Mouse (Mus musculus) CH12.LX (cell line): ENCODE data around the gene H1foo. TPM values are rescaled to one million over a fixed set of nuclear protein-coding genes. Genes with fewer than 3 reads are reported as not detected.

ENCODE experiments used
- DNase-seq: peaks from one replicate; pipeline ENCODE4 v3.0.0-alpha.2; 2013; ENCODE audit errors: extremely low read depth
- H3K27ac ChIP-seq: 2 replicates; pipeline ENCODE4 v1.5.1; 2012; ENCODE audit warnings: low read depth, mild to moderate bottlenecking, control low read depth, moderate library complexity; ENCODE audit not compliant: insufficient read depth
- H3K27me3 ChIP-seq: replicated peaks from 2 replicates; pipeline ENCODE3; 2012; ENCODE audit warnings: inconsistent platforms
- H3K36me3 ChIP-seq, 2 experiments: replicated peaks in 1 of 2; 2 replicates each; pipeline versions ENCODE3 to v1.6.1; 2012; ENCODE audit warnings: inconsistent platforms in 1 of 2, low read length in 1 of 2, mild to moderate bottlenecking in 1 of 2, mixed read lengths in 1 of 2, moderate library complexity in 1 of 2; ENCODE audit not compliant: control insufficient read depth in 1 of 2, insufficient read depth in 1 of 2
- H3K4me1 ChIP-seq, 2 experiments: 2 replicates each; pipeline ENCODE4 v1.6.1; 2012; ENCODE audit warnings: inconsistent platforms in 1 of 2, moderate library complexity in 1 of 2; ENCODE audit not compliant: insufficient read depth in 2 of 2, control insufficient read depth in 1 of 2
- H3K4me2 ChIP-seq: 2 replicates; pipeline ENCODE4 v1.6.1; 2012; ENCODE audit warnings: low read depth, mild to moderate bottlenecking, control low read depth; ENCODE audit not compliant: poor library complexity, insufficient read depth, severe bottlenecking
- H3K4me3 ChIP-seq, 3 experiments: fragments of 150-350 bp in 1 of 3; sonication (generic) in 1 of 3; replicated peaks in 1 of 3; 2 replicates each; pipeline versions ENCODE3 to v1.5.1; 2011 to 2012; ENCODE audit warnings: low read depth in 2 of 3, low read length in 2 of 3, mild to moderate bottlenecking in 2 of 3, moderate library complexity in 2 of 3, control low read depth in 1 of 3, improper control_type of control experiment in 1 of 3, inconsistent platforms in 1 of 3, mixed read lengths in 1 of 3; ENCODE audit not compliant: poor library complexity in 1 of 3
- H3K79me2 ChIP-seq: replicated peaks from 2 replicates; pipeline ENCODE4 v1.6.1; 2012; ENCODE audit warnings: mild to moderate bottlenecking, moderate library complexity; ENCODE audit not compliant: control insufficient read depth, poor library complexity, insufficient read depth, severe bottlenecking; ENCODE audit errors: extremely low read depth
- H3K9ac ChIP-seq: 2 replicates; pipeline ENCODE4 v1.6.1; 2012; ENCODE audit warnings: low read depth, mild to moderate bottlenecking, control low read depth, moderate library complexity; ENCODE audit not compliant: insufficient read depth
- H3K9me3 ChIP-seq: replicated peaks from 2 replicates; pipeline ENCODE3; 2012; ENCODE audit warnings: low read length, inconsistent platforms, mixed read lengths
- BHLHE40 ChIP-seq: IDR thresholded peaks from 2 replicates; pipeline ENCODE4 v1.6.1; 2011; ENCODE audit warnings: mild to moderate bottlenecking, low read depth, low read length, improper control_type of control experiment
- CHD1 ChIP-seq: IDR thresholded peaks from 2 replicates; pipeline ENCODE4 v1.6.1; 2012; ENCODE audit warnings: low read depth, low read length, improper control_type of control experiment, inconsistent platforms
- CHD2 ChIP-seq: IDR thresholded peaks from 2 replicates; pipeline ENCODE4 v1.6.1; 2011; ENCODE audit warnings: low read length, improper control_type of control experiment
- EP300 ChIP-seq: IDR thresholded peaks from 2 replicates; pipeline ENCODE4 v1.6.1; 2011; ENCODE audit warnings: low read length, improper control_type of control experiment
- IRF4 ChIP-seq: IDR thresholded peaks from 2 replicates; pipeline ENCODE4 v1.6.1; 2014; ENCODE audit warnings: low read depth, mild to moderate bottlenecking, inconsistent platforms, low read length, improper control_type of control experiment
- JUN ChIP-seq: IDR thresholded peaks from 2 replicates; pipeline ENCODE4 v1.6.1; 2011; ENCODE audit warnings: low read depth, mild to moderate bottlenecking, low read length, improper control_type of control experiment, moderate library complexity; ENCODE audit not compliant: insufficient read depth
- KAT2A ChIP-seq: IDR thresholded peaks from 2 replicates; pipeline ENCODE4 v1.6.1; 2012; ENCODE audit warnings: low read length, improper control_type of control experiment, inconsistent platforms; ENCODE audit not compliant: insufficient replicate concordance
- MAFK ChIP-seq: IDR thresholded peaks from 2 replicates; pipeline ENCODE4 v1.6.1; 2011; ENCODE audit warnings: low read length, improper control_type of control experiment; ENCODE audit not compliant: insufficient replicate concordance
- MAX ChIP-seq: IDR thresholded peaks from 2 replicates; pipeline ENCODE4 v1.6.1; 2011; ENCODE audit warnings: low read length, improper control_type of control experiment
- MAZ ChIP-seq: IDR thresholded peaks from 2 replicates; pipeline ENCODE4 v1.6.1; 2012; ENCODE audit warnings: low read depth, mild to moderate bottlenecking, inconsistent platforms, low read length, improper control_type of control experiment, moderate library complexity
- MXI1 ChIP-seq: IDR thresholded peaks from 2 replicates; pipeline ENCODE4 v1.6.1; 2011; ENCODE audit warnings: mild to moderate bottlenecking, low read depth, low read length, improper control_type of control experiment
- MYC ChIP-seq: IDR thresholded peaks from 2 replicates; pipeline ENCODE4 v1.6.1; 2011; ENCODE audit warnings: low read depth, mild to moderate bottlenecking, improper control_type of control experiment, low read length
- NELFE ChIP-seq: IDR thresholded peaks from 2 replicates; pipeline ENCODE4 v1.6.1; 2011; ENCODE audit warnings: low read depth, low read length, improper control_type of control experiment
- NRF1 ChIP-seq: IDR thresholded peaks from 2 replicates; pipeline ENCODE4 v1.6.1; 2014; ENCODE audit warnings: low read depth, mild to moderate bottlenecking, inconsistent platforms, low read length, improper control_type of control experiment, moderate library complexity
- PAX5 ChIP-seq: IDR thresholded peaks from 2 replicates; pipeline ENCODE4 v1.6.1; 2012; ENCODE audit warnings: low read length, inconsistent platforms, mixed read lengths
- RCOR1 ChIP-seq: conservative IDR thresholded peaks from 2 replicates; pipeline ENCODE4 v1.6.1; 2012; ENCODE audit warnings: low read depth, mild to moderate bottlenecking, inconsistent platforms, low read length, improper control_type of control experiment
- TBP ChIP-seq: conservative IDR thresholded peaks from 2 replicates; pipeline ENCODE4 v1.6.1; 2011; ENCODE audit warnings: low read depth, low read length, improper control_type of control experiment
- TCF12 ChIP-seq: IDR thresholded peaks from 2 replicates; pipeline ENCODE4 v1.6.1; 2014; ENCODE audit warnings: low read depth, mild to moderate bottlenecking, inconsistent platforms, low read length, improper control_type of control experiment
- USF2 ChIP-seq: conservative IDR thresholded peaks from 2 replicates; pipeline ENCODE4 v1.6.1; 2011; ENCODE audit warnings: low read depth, low read length, improper control_type of control experiment
- ZMIZ1 ChIP-seq: IDR thresholded peaks from 2 replicates; pipeline ENCODE4 v1.6.1; 2012; ENCODE audit warnings: low read depth, mild to moderate bottlenecking, inconsistent platforms, low read length, improper control_type of control experiment
- ZNF384 ChIP-seq: IDR thresholded peaks from 2 replicates; pipeline ENCODE4 v1.6.1; 2012; ENCODE audit warnings: low read depth, low read length, improper control_type of control experiment, inconsistent platforms
- dilution Hi-C: fragments of 300-500 bp; cut with MboI; formaldehyde crosslinking; loops from 2 replicates; pipeline ENCODE4 v1.14.3; 2020; ENCODE audit warnings: low sequenced_read_pairs; ENCODE audit not compliant: extremely low pct_unique_long_range_greater_than_20kb, extremely low pct_ligation_motif_present
- in situ Hi-C: fragments of 300-500 bp; cut with MboI; formaldehyde crosslinking; loops from 3 replicates; pipeline ENCODE4 v1.14.3; 2019; ENCODE audit warnings: low sequenced_read_pairs, low pct_ligation_motif_present, low pct_unique_long_range_greater_than_20kb, mixed read lengths
- polyA plus RNA-seq: library from polyadenylated mRNA; unstranded; fragments of >175 nt; gene quantifications from 2 replicates; pipeline ENCODE4 v1.2.1, GENCODE M21; 2012; ENCODE audit warnings: low read depth; ENCODE audit not compliant: insufficient read length
- total RNA-seq, 2 experiments: library from RNA; depleted of rRNA; stranded (reverse); fragments of 300-350 nt in 1 of 2; fragments of >200 nt in 1 of 2; gene quantifications; 2 replicates each; pipeline ENCODE4 v1.2.3; 2012 to 2014

Gene H1foo
- total and polyA plus RNA-seq, 3 experiments = 0.77 to 1.0 (median 0.89) TPM

- no peaks in the 10 kb centered on the region for H3K9me3 ChIP-seq
- dilution Hi-C loops (no loop called here), in situ Hi-C loops (no loop called here)
- peaks cover 87 to 97% of the 10 kb centered on the region in 2 experiments for H3K36me3 ChIP-seq
- no peak overlapping the region for H3K9ac ChIP-seq
- DNase-seq = no peak
- TF ChIP-seq ZMIZ1 (no peak), BHLHE40 (no peak), NELFE (no peak), IRF4 (no peak), KAT2A (no peak), MAX (no peak), USF2 (no peak), CHD2 (no peak), RCOR1 (no peak), NRF1 (no peak), MXI1 (no peak), JUN (no peak), MYC (no peak), MAZ (no peak), CHD1 (no peak), PAX5 (no peak), TBP (no peak), MAFK (no peak)
- H3K27me3 ChIP-seq = no peaks in the 10 kb centered on the region
- no peaks in the 10 kb centered on the region for H3K79me2 ChIP-seq
- no peak overlapping the region for H3K4me2 ChIP-seq
- H3K27ac ChIP-seq = no peak overlapping the region
- H3K4me1 ChIP-seq = peaks cover 10 to 60% of the 10 kb centered on the region in 2 experiments
- no peak overlapping the region for H3K4me3 ChIP-seq
Measured at GRCm38 (mm10) chr6:115960322-115960721, 15.6 kb downstream of the H1foo start.

GRCm38 (mm10) chr6:115961743-115962142 is 17.0 kb downstream of the H1foo start:
- in situ Hi-C loops (no loop called here), dilution Hi-C loops (no loop called here)
- no peak overlapping the region for H3K4me3 ChIP-seq
- no peak overlapping the region for H3K27ac ChIP-seq
- H3K27me3 ChIP-seq = no peaks in the 10 kb centered on the region
- peaks cover 9 to 48% of the 10 kb centered on the region in 2 experiments for H3K4me1 ChIP-seq
- no peaks in the 10 kb centered on the region for H3K9me3 ChIP-seq
- no peak overlapping the region for H3K4me2 ChIP-seq
- no peak overlapping the region for H3K9ac ChIP-seq
- peaks cover 87 to 97% of the 10 kb centered on the region in 2 experiments for H3K36me3 ChIP-seq
- H3K79me2 ChIP-seq = no peaks in the 10 kb centered on the region
- TF ChIP-seq EP300 (peak; percentile 61), ZNF384 (no peak), TCF12 (peak; percentile 28; the same call in 1 of the 2 replicates)
- no peak for DNase-seq
